Mouse (Mus musculus) kidney, postnatal 14 days (tissue): ENCODE measurements around the gene Gramd1c.

Source experiments
- DNase-seq: peaks from one replicate; pipeline ENCODE4 v3.0.0; 2022; ENCODE audit warnings: mixed read lengths

The Gramd1c gene

DNA sequence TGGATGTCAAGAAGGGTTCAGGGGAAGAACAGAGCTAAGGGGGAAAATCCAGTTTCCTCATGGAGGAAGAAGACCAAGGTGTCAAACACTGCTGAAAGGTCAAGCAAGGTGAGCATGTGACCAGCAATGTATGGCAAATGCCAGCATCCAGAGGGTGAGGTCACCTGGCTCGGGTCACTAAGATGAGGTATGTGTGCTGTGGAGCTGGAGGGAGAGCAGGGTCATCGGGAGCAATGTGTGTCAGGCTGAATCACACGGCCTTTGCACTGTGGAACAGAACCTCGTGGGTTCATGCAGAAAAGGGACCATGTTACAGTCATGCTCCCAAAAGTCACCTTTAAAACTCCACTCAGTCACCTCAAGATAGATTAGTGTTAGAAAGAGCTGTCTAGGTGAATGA is 45.4 kb downstream of the Gramd1c start:
- DNase-seq, result no peak

DNA sequence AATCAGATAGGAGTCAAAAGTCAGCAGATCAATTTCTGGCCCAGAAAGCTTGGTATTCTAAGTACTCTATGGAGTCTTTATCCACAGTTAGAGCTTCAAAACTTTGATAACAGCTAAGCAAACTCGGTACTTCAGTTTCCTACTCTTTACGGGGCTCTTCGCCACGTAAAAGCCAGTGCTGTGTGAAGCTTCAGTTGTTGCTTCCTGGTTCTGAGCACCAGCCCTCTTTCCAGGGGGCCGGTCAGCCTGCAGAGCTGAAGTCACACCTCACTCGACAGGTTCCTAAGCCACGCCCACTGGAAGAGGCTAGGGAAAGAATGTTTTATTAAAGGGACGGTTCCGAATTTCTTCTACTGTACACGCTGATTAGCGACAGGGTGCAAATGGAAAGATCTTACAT is 47.0 kb downstream of the Gramd1c start:
- DNase-seq, result peak; percentile 85

DNA sequence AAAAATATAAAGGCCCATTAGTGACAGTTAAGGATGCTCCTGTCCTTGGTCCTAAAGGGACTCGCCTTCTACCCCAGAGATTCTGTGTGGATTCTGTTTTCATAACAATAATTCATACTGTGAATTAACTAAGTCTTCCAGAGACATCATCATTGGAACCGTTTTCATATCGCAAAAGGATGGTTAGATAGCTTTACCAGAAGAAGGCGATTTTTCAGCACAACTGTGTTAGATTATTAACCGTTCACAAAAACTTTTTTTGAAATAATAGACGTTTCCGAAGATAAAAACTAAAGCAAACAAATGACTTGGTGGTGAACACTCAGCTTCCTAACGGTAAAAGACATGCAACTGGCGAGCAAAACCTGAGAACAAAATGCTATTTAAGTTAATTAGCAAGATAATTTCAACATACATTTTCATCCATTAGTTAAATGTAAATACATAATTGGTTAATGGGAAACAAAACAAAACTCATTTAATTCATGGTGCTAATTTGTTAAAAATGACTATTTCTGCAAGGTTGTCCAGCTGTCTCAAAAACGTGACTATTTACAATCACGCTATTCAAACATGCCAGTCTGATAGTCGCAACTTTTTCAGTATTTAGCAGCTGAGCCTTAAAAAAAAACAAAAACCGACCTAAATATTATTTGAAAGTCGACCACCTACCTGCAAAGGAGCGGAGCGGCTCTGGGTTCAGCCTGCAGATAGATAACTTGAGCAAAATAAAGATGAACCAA is 47.6 kb downstream of the Gramd1c start:
- DNase-seq, result no peak

DNA sequence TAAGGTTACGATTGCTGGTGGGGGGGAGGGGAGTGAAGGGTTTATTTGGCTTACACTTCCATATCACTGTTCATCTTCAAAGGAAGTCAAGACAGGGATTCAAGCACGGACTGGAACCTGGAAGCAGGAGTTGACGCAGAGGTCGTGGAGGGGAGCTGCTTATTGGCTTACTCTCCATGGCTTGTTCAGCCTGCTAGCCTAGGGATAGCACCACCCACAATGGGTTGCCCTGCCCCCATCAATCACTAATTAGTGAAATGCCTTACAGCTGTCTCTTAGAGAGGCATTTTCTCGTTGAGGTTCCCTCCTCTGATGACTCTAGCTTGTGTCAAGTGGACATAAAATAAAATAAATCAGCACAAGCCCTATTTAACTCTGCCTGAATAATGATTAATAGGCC is 52.1 kb downstream of the Gramd1c start:
- no peak for DNase-seq

DNA sequence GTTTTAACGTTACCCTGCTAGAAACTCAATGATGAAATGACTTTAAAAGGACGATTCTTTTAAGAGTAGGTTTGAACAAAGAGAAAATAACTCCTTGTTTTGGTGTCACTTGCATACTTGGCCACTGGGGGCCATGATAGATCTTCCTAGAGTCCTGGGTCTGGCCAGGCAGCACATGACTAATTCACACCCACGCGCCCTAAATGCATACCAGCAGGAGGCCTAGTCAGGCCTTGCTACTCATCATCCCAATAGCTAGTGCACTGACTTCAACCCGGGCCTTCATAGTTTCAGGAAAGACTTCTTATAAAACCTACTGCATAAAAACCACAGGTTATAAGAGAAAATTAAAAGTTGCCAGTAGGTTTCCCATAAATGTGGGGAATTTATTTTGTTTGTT is 61.1 kb downstream of the Gramd1c start:
- no peak for DNase-seq

DNA sequence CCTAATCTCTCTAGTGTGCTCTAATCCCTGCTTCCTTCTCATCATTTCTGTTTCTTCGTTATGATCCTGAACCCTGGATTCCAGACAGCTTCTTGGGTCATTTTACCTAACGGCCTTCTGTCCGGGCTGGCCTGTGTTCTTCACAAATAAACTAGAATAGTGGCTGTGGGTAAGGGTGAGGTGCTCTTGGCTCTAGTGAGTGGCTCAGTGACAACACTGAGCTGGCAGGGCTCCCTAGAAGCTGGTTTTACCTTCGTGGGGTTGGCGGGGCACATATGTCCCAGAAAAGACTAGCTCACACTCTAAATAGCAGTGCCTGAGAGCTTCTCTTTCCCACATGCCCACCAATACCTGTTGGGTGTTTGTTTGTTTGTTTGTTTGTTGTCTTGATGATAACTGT is 63.6 kb downstream of the Gramd1c start:
- DNase-seq, result no peak

DNA sequence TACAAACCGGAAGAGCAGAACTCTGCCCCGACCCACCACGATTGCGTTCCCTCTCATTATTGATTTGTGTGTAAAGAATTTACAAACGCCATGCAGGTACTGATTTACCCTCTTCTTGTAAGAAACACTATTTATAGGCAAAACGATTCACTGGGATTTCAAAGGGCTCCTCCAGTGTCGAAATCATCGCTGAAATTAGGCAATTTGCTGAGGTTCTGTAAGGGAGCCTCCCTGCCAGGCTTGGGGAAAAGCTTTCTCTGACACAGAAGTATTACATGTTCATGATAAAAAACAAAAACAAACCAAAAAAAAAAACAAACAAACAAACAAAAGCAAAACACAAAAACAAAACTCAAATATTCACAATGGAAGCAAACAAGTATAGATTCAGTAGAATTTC is 64.0 kb downstream of the Gramd1c start:
- DNase-seq, result no peak

DNA sequence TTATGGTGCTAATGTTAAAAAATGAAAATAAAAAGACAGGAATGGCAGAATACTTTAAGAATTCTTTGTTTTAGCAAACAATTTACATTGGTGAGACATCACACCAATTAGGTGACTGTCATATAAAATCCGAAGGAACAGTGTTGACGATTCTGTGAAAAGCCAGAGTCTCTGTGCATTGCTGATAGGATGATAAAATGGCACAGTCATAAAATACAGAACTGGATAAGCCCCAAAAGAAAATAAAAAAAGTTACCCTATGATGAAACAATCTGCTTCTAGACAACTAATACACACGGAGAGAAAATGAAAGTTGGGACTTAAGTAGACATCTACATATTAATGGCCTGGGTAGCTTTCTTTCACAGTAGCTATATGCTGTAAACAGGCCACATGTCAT is 68.5 kb downstream of the Gramd1c start:
- DNase-seq, result no peak

DNA sequence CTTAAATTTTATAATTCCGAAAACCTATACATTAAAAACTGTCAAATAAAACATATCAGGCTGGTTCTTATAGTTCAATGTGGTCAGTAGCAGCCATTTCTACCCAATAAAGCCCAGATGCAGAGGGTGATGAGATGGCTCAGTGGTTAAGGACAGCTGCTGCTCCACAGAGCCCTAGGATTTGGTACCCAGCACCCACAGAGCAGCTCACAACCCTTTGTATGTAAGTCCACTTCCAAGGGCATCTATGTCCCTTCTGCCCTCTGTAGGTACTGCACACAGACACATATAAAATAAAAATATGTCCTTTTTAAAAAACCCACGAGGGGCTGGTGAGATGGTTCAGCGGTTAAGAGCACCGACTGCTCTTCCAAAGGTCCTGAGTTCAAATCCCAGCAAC is 76.8 kb downstream of the Gramd1c start:
- DNase-seq, result no peak

DNA sequence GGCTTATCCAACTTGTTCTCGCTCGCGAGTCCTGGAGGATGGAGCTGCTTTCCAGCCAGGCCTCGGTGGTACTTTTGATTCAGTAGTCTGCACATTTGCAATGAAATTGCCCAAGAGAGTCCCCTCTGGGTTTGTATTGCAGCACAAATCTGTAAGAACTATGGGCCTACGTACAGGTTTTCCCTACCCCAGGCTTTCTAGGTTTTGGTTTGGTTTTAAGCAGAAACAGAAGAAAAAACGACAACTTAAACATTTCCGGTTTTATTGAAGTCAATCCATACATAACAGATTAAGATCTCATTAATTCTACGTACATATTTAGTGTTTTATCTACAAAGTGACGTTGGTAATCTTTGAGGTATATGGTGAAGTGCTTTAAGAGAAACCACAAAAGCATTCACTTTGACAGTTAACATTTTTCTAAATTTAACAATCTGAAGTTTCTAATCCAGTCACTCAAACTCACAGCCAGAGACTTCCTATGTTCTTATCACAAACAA is 83.0 kb downstream of the Gramd1c start:
- no peak for DNase-seq

DNA sequence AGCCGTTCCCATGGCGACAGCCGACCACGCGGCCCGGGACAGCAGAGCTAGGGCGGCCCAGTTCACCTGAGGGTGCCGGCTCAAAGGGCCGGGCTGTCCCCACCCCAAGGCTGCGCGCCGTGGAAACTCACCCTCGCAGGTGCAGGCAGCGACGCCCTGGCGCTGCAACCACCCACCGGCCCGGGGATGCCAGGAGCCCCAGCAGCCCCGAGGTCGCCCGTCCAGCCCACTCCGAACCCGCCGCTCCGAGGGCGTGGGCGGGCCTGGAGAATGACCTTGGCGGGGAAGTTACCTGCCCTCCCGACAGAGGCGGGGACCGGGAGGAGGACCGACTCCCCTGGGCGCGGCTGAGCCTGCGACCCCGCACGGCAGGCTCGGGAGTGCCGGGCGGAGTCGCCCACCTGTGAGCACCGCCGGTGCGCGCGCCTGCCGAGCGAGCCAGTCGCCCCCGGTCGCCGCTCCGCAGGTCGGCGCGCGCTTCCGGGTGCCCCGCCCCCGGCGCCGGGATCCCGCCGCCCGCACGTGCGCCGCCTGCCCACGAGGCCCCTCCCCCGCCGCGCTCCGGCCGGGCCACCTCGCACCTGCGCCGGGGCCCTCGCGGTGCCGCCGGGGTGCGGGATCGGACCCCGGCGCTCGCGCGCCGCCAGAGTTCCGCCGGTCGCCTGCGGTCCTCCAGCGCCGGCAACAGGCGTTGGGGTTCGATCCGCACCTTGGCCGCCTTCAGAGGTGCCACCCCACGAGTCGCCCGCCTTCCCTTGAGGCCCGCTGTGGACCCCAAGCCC is 83.6 kb downstream of the Gramd1c start, which contains the start of gene Zdhhc23:
Zdhhc23 (minus strand) TSS at position 464 of the 782 bp plus-strand sequence.
- DNase-seq, result peak; percentile 76

DNA sequence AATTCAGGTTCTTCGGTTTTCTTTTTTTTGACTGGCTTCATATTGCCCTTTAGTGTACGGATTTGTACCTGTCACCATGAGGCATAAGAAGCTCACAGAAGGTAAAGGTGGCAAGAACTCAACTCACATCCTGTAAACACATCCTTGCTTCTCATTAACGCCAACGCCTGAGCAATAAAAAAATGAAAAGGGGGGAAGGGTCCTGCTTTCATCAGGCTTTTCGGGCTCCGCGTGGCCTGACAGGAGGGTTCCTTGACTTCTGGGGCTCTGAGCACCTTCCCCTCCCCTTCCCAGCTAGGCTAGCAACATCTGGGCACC is 84.2 kb downstream of the Gramd1c start:
- DNase-seq, result no peak

DNA sequence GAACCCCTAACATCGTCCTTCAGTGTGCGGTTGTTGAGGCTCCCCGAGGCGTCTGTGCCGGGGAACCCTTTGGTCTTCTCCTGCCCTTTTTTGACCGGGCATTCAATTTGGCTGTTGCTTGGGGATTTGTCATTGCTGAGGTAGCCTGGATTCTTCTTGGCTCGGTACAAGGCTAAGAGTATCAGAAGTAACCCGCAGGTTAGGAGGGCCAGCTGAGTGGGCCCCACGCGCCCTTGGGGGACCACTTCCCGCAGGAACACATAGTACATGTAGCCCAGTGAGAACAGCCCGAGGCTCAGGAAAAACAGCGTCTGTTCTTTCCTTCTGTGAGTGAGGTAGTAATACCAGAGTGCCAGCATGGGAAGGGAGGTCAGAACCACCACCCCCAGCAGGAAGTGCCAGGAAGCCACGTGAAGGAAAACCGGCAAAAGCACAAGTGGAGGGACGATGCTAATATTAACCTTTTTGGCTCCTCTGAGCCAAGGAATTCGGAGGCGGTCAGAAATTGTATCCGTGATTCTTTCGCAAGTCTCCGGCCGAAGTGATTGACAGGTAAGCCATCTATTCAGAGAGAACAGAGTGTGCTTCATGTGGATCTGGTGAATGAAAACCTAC is 89.4 kb downstream of the Gramd1c start:
- no peak for DNase-seq

DNA sequence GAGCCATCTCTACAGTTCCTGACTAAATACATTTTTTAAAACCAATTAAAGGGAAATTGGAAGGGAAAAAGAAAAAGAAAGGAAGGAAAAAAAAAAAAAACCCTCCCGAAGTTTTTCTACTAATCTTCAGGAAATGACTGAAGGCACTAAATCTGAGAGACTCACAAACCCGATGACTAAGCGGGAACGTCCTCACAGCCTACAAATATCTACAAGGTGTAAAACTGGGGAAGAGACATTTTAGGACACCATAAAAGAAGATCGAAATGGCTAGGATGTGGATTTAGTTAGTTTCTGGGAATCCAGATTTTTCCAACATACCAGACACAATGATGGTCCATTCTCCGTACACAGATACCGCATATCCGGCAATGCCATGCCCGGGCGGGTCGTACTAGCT is 90.0 kb downstream of the Gramd1c start:
- no peak for DNase-seq

DNA sequence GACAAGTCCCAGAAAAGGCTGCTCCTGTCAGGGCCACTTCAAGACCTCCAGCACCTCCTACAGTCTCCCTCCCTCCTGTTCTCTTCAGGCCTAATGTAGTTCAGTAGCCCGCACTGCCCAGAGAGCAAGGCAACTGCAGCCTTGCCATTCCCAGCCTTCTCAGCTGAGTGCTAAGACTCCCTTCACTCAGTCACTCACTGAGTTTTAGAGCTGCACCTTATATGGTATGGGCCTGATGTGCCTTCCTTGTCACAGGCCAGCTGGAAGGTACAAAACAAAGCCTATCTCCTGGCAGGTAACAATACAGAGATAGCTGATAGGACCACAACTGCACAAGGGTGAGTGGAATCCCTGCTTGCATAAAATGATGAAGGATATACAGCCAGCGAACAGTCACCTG is 90.8 kb downstream of the Gramd1c start:
- DNase-seq, result no peak

DNA sequence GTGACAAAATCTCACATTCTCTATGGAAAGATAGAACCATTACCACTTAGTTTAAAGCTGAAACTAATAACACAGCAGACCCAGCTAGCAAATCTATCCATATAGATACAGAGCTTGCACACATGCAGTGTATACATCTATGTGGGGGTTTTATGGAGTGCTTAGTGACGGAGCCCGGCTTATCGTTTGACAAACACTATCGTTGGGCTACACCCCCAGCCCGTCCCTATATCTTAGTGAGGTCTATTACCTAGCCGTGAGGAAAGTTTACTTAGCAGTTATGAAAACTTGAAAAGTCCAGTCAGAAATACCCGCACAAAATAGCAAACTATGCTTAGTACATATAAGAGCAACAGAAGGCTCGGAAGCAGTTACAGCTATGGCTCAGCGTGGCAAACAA is 91.4 kb downstream of the Gramd1c start:
- DNase-seq, result no peak

DNA sequence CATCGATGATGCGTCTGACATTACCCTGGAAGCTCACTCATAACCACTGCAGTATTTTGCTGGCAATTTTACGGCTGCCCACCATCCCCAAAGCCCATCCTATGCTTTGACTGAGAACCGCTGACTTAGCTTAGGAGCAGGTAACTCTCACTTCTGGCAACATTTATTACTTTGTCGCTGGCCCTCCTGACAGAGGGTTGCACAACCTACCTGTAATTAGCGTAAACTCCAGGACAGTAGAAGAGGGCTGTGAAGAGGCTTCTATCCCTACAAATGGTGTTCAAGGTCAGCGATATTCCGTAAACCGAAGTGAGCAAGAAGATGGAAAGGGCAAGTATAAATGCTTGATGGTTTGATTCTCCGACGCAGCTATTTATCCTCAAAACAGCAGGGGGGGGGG is 92.0 kb downstream of the Gramd1c start:
- no peak for DNase-seq

DNA sequence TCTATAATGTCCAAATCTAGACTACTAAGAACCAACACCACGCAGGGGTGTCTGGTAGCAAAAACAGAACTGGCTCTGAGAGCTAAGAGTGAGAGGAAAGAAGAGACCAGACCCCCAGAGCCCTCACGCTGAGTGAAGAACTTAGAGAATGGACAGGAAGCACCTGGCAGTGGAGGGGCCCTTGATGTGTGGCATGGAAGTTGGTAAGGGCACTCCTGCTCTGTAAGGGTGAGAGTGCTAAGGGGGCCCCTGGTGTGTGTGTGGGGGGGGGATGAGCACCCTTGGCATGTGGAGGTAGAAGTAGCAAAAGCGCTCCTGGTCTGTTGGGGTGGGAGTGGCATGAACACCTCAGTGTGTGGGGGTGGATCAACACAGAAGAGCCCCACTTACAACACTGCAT is 92.7 kb downstream of the Gramd1c start:
- DNase-seq, result no peak

DNA sequence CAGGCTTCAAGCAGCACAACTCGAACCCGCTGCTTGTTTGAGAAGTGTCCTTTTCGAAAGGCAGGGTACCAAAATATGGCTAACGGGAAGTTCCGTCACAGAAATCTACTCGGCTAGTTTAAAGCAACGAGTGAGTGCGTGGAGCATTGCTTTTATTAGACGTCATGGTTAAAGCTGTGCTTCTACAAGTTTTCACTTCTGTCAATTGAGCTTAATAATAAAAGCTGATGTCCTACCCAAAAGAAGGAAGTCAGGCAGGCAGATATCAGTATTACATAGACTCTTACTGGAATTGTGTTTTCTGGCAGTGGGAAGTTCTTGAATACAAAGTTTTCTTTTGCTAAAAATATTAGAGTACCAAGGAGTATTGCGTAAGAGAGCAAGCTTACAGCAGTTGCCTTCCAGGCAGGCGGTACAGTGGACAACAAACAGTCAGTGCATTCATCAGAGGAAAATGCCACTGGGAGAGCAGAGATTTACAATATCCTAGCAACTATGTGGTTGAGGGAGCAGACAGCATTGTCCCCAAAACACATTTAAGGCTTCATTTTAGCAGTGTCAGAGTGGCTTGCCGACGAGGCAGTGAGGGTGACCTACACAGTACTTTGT is 97.3 kb downstream of the Gramd1c start:
- no peak for DNase-seq

DNA sequence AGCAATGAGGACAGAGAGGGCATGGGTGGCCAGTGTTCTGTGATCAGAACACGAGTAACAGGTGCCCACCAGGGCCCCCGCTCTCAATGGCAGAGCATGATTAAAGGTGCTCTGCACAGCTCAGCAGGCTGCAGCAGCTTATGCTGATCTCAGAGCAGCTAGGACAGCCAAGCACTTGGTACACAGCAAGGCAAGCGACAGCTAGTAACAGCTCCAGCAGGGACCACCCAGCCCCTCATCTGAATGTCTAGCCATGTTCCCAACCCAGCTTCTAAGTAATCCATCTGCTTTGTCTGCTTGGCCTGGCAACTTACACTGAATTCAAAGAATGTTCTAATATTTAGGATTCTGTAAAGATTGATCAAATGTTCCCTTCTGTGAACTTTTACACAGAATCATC is 99.4 kb downstream of the Gramd1c start:
- no peak for DNase-seq

DNA sequence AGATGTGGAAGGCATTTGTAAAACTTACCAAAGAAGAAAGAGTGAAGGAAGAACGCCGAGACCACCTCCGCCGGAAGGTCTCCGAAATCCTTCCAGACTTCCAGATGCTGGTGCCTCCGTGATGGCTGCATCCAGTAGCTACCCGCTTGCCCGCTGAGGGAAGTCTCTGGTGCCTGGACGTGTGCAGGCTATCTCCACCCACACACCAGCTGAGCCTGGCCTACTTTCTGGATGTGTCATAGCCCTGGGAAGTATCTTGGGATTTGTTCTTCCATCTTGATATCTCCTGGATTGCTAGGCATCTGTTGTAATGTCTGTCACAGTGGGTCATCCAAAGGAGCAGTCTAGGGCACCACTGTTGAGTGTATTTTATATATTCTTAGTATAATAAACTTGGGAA is 99.9 kb downstream of the Gramd1c start:
- DNase-seq, result no peak

DNA sequence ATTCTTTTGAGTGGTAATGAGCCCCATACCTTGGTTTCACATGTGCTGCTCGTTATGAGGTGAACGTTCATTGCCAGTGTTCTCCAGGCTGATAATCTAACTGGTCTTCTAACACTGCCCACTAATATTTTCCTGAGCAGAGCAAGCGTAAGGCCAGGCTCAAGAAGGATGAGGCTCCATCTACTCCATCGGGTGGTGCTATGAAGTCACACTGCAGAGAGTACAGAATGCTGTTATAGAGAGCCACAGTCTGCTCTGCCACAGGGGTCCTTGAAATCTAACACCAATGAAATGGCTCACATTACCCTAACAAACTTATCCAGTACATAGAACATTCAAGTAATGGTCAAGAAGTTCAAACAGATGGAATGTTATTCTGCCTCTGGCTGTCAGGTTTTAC is 105.1 kb downstream of the Gramd1c start:
- no peak for DNase-seq

DNA sequence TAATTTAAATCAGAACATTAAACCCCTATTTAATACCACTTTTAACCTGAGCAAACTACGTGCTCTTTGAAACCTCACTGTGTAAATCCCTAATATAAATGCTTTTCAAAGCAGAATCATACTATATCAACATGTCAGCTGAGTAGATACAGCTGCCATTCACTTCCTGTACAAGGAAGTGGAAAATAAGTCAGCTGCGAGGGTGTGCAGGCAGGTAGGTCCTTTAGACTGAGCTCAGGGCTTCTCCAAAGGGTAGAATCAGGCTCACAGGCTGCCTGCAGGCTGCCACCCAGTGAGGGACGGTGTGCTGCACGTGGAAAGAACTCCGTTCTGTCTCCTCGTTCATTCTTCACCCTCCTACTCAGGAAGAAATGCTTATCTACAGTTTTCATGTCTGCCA is 108.2 kb downstream of the Gramd1c start:
- no peak for DNase-seq

DNA sequence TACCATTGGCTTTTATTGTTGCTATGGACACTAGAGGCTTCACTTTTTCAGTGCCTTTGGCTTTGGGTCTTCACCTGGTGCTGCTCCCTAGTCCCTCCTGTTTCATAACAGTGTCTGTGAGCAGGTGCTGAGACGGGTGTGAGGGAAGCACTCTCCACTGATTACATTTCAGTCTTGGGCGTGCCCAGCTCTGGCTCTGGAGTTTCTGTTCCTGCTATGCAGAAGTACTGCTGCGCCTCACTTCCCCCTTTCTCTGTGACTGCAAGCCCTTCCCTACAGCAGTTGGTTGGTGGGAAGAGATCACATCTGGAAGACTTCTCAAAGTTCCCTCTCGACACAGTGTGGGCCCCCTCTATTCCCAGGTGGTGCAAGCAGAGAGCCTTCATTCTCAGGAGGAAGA is 111.6 kb downstream of the Gramd1c start:
- DNase-seq, result no peak
